Mouse (Mus musculus) T-helper 1 cell (primary cell): Measurements from ENCODE around the gene Ddx19a.
"Not testable (repeated sequence)": the region's sequence is repeated elsewhere in the genome, so short reads cannot be mapped to it uniquely, and the experiment has no call there.

ENCODE experiments used
- in situ Hi-C: fragments of 300-600 bp; cut with MboI, MseI; formaldehyde crosslinking; loops from one replicate; pipeline ENCODE4 v1.15.1; 2025; ENCODE audit warnings: high pct_unique_total_duplicates

The Ddx19a gene

GRCm38 (mm10) chr8:110976532-110976931 lies 21.1 kb downstream of the Ddx19a start:
- in situ Hi-C loops, result not testable (repeated sequence)

- in situ Hi-C loops, result no loop called here
Observed at GRCm38 (mm10) chr8:110969910-110970770, 27.5 kb downstream of the Ddx19a start.

GRCm38 (mm10) chr8:110967326-110967725 lies 30.3 kb downstream of the Ddx19a start:
- in situ Hi-C loops, result no loop called here

- in situ Hi-C loops, result no loop called here
Observed at GRCm38 (mm10) chr8:110966586-110966985, 31.0 kb downstream of the Ddx19a start.

GRCm38 (mm10) chr8:110965594-110965993 lies 32.0 kb downstream of the Ddx19a start:
- in situ Hi-C loops, result no loop called here

GRCm38 (mm10) chr8:110964666-110965065 lies 32.9 kb downstream of the Ddx19a start:
- in situ Hi-C loops, result no loop called here

- in situ Hi-C loops, result no loop called here
Observed at GRCm38 (mm10) chr8:110963051-110963450, 34.5 kb downstream of the Ddx19a start.

GRCm38 (mm10) chr8:110959906-110960305 lies 37.7 kb downstream of the Ddx19a start:
- in situ Hi-C loops, result no loop called here

- in situ Hi-C loops, result no loop called here
Observed at GRCm38 (mm10) chr8:110959071-110959780, 38.4 kb downstream of the Ddx19a start.

GRCm38 (mm10) chr8:110958553-110958952 lies 39.0 kb downstream of the Ddx19a start:
- in situ Hi-C loops, result not testable (repeated sequence)

GRCm38 (mm10) chr8:110958135-110958534 lies 39.5 kb downstream of the Ddx19a start:
- in situ Hi-C loops, result no loop called here

- in situ Hi-C loops, result no loop called here
Observed at GRCm38 (mm10) chr8:110957471-110957870, 40.1 kb downstream of the Ddx19a start.

GRCm38 (mm10) chr8:110956619-110957450 lies 40.8 kb downstream of the Ddx19a start:
- in situ Hi-C loops, result no loop called here

- in situ Hi-C loops, result loop anchor here (5.0 kb wide), 1 partner anchor 42 kb away; no protein-coding TSS in a partner anchor
Observed at GRCm38 (mm10) chr8:110954776-110955175, 42.8 kb downstream of the Ddx19a start.

GRCm38 (mm10) chr8:110950065-110950484 lies 47.5 kb downstream of the Ddx19a start:
- in situ Hi-C loops, result loop anchor here (5.0 kb wide), 1 partner anchor 38 kb away; no protein-coding TSS in a partner anchor

GRCm38 (mm10) chr8:110945716-110946115 lies 51.9 kb downstream of the Ddx19a start:
- in situ Hi-C loops, result no loop called here

GRCm38 (mm10) chr8:110944276-110944876 lies 53.2 kb downstream of the Ddx19a start:
- in situ Hi-C loops, result no loop called here

- in situ Hi-C loops, result no loop called here
Observed at GRCm38 (mm10) chr8:110941453-110941948, 56.1 kb downstream of the Ddx19a start.

GRCm38 (mm10) chr8:110940682-110941452 lies 56.7 kb downstream of the Ddx19a start:
- in situ Hi-C loops, result no loop called here

- in situ Hi-C loops, result no loop called here
Observed at GRCm38 (mm10) chr8:110938882-110939589, 58.6 kb downstream of the Ddx19a start.
